Comparison of ENCODE assay signal across 9 mouse cellular contexts in the genomic region with DNA sequence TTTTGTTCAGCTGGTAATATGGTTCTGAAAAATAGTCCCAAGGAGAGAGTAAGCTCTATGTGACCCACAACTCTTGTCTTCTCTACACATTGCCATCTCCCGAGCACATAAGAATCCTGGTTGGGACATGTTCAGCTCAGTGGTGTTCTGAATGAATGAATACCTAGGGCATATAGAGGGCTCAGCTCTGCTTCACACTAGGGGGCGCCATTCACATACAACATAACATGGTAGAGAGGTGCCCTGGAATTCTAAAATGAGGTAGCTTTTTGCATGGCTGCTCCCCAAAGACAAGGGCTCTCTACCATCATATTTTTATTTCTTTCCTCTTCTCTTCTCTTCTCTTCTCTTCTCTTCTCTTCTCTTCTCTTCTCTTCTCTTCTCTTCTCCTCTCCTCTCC. TPM values are rescaled to one million over a fixed set of nuclear protein-coding genes. Genes with fewer than 3 reads are reported as not detected.
DNase-seq lines count a peak whose midpoint lies in the region; ATAC-seq and TF ChIP-seq lines count a peak whose summit lies in the region.
"Had no signal": no experiment of that assay in that cellular context is flagged by ENCODE, and none has a peak within 500 bp of the region (broad histone marks: within the 10 kb centered on the region; RNA-seq: fewer than 3 reads in every experiment).

No protein-coding gene starts in this region.

- peak; percentile 45 for ATAC-seq in granulocyte monocyte progenitor cell, adult 5-6 weeks (replicated peaks; ENCODE audit: poor library complexity, severe bottlenecking)
- peak; percentile 78; the same call in 1 of the 2 replicates for ATAC-seq in lung, embryonic 14.5 days (ENCODE audit: insufficient read depth)
- ATAC-seq in erythroblast, adult 5-6 weeks (replicated peaks; ENCODE audit: low FRiP score, poor library complexity, severe bottlenecking), result no peak

- H3K9ac ChIP-seq in lung, embryonic 14.5 days, result no peak overlapping the region
- H3K9ac ChIP-seq: heart, embryonic 13.5 days had no signal

- no peaks in the 10 kb centered on the region for H3K4me1 ChIP-seq in lung, embryonic 14.5 days (ENCODE audit: insufficient read depth)

- H3K4me2 ChIP-seq in lung, embryonic 14.5 days, result no peak overlapping the region
- H3K4me2 ChIP-seq: heart, embryonic 13.5 days had no signal

- H3K9me3 ChIP-seq in lung, embryonic 14.5 days (ENCODE audit: low read depth, low read length), result no peaks in the 10 kb centered on the region
- H3K9me3 ChIP-seq: heart, embryonic 13.5 days had no signal

- DNase-seq in CD4-positive, CD25-positive, alpha-beta regulatory T cell, adult 2 months (ENCODE audit: low read depth, low spot score), result peak; percentile 79
- DNase-seq in ZHBTc4 (ENCODE audit: low read depth, low spot score), result peak; percentile 58
- peak; percentile 80 for DNase-seq in embryo, embryonic 10 days (ENCODE audit: low spot score)
- peak; percentile 49 to 77 for DNase-seq in kidney, postnatal 36 days
- DNase-seq in lung, embryonic 14.5 days, result peak; percentile 79
- peak; percentile 81 to 84 for DNase-seq in right cerebral cortex, adult 2 months (ENCODE audit: low spot score in 2 of 2)

- no peaks in the 10 kb centered on the region for H3K36me3 ChIP-seq in lung, embryonic 14.5 days (ENCODE audit: insufficient read depth)
- H3K36me3 ChIP-seq: heart, embryonic 13.5 days had no signal

- peak; percentile 64 for TF ChIP-seq CTCF in lung, embryonic 14.5 days (IDR thresholded peaks at IDR 0.05; ENCODE audit: low read depth)

- 37% methylated on average over 2 of the region's 2 CpGs for WGBS in lung, embryonic 14.5 days

- H3K27ac ChIP-seq in lung, embryonic 14.5 days (ENCODE audit: low read depth), result no peak overlapping the region
- H3K27ac ChIP-seq: heart, embryonic 13.5 days had no signal

- H3K4me3 ChIP-seq in lung, embryonic 14.5 days (ENCODE audit: low read depth, low read length), result no peak overlapping the region
- H3K4me3 ChIP-seq: heart, embryonic 13.5 days had no signal

- no peaks in the 10 kb centered on the region for H3K27me3 ChIP-seq in lung, embryonic 14.5 days (ENCODE audit: insufficient read depth, low read length)
- H3K27me3 ChIP-seq: heart, embryonic 13.5 days had no signal

RNA-seq across cellular contexts. Expression of a gene that starts 2.2 kb away (rescaled TPM):
- total RNA-seq in granulocyte monocyte progenitor cell, adult 5-6 weeks (2014; fragmentation: Nextera tagmentation), result 16.1 and 20.5 TPM in 2 replicates
- 35.2 and 37.5 TPM in 2 replicates for total RNA-seq in granulocyte monocyte progenitor cell, adult 5-6 weeks (2017)
- 0.83 and 0.95 TPM in 2 replicates for polyA plus RNA-seq in lung, embryonic 14.5 days (2014; fragmentation: Nextera tagmentation; extraction: Ambion mirVana)
- total RNA-seq in erythroblast, adult 5-6 weeks (2015; ENCODE audit: low replicate concordance), result 1.5 and 3.5 TPM in 2 replicates
- 3.4 and 4.0 TPM in 2 replicates for total RNA-seq in erythroblast, adult 5-6 weeks (2017; ENCODE audit: low replicate concordance)
